Mouse (Mus musculus) thymus, adult 18-20 months (tissue): ENCODE data around the gene Tspan2.

Experiments used
- DNase-seq, 2 experiments: peaks; one replicate each; pipeline ENCODE4 v3.0.0; 2022; ENCODE audit warnings: mixed read lengths in 2 of 2

Gene Tspan2

DNA sequence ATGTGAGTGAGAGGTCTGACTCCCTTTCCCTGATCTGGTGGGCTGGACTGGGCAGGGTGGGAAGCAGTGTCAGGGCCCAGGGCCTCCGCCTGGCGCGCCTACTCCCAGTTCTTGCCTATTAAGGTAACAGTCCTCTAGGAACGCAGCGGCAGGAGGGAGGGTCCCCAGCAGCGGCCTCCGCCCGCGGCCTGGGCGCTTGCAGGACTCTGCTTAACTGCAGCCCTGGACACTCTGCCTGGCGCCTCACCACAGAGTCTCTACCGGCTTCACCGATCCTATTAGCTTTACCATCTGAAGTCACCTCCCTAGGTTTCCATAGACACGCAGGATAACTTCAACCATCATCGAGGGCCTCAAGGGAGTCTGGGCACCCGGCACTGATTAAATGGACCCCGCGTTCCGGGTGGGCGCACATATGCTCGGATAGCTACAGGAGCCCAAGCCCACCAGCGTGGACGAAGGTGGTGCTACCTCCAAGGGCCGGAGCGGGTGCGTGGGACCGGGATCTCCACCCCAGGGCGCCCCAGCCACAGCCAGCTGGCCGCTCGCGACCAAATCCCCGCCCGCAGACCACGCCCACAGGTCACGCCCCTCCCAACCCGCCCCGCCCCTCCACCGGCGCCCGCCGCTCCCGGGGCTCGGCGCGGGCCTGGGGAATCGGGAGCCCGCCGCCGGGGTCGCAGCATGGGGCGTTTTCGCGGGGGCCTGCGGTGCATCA is at the start of gene Tspan2:
TSS of gene Tspan2 (plus strand) at position 217 of the 718 bp plus-strand sequence.
- DNase-seq: peak; percentile 55 to 59

DNA sequence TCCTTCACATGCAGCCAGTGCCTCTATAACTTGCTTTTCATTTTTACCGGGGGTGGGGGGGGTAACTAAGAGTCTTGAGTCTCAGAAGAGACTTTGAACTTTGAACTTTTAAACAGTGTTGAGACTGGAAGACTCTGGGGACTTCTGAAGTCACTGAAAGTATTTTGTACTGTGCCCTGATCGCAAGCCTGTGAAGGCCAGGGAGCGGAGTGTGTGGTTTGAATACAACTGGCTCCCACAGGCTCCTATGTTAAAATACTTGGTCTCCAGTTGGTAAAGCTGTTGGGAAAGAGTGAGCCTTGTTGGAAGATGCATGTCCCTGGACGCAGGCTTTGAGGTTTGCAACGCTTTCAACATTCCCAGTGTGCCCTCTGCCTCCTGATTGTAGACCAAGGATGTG is 47.5 kb upstream of the Tspan2 start:
- DNase-seq: no peak

DNA sequence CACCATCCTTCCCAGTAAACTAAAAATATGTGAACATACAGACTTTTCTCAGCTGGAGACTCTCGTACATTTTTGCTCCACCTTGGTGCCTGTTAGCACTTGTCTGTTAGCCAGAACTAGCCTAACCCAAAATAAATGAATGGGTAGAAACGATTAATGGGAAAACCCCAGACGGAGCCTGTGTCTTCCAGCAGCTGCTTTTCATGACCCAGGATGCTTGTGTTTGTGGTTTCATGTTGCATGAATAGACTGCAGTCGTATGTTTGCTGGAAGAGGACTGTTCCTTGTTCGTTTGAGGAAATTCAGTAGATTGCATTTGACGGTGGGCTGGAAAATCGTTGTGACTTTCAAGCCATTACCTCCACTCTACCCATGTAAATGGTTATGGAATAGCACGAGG is 46.5 kb upstream of the Tspan2 start:
- DNase-seq: no peak

DNA sequence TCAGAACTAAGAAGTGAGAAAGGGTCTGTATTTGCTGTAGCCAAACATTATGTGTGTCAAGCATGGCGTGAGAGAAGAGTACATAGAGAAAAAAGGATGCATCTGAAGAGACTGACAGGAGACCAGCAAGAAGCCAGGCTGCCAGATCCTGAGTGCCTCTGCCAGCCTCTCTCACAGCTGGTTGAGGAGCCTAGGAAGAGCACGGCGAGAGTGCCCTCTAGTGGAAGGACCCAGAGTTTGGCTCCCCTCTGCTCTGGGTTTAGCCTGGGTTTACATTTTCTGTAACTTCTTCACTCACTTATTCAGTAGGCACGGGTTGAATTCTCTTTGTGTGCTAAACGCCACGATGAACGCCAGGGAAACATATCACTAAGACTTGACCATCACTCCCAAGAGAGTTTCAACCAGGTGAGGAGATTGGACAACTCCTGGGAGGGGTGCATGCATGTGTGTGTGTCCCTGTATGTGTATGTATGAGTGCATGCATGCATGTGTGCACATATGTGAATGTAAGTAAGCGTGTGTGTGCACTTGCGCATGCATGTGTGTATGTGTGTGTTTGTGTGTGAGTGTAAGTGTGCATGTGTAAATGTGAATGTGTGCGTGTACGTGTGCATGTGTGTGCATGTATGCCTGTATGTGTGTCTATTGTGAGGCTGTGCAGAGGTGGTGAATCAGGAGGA is 42.4 kb upstream of the Tspan2 start:
- no peak for DNase-seq

DNA sequence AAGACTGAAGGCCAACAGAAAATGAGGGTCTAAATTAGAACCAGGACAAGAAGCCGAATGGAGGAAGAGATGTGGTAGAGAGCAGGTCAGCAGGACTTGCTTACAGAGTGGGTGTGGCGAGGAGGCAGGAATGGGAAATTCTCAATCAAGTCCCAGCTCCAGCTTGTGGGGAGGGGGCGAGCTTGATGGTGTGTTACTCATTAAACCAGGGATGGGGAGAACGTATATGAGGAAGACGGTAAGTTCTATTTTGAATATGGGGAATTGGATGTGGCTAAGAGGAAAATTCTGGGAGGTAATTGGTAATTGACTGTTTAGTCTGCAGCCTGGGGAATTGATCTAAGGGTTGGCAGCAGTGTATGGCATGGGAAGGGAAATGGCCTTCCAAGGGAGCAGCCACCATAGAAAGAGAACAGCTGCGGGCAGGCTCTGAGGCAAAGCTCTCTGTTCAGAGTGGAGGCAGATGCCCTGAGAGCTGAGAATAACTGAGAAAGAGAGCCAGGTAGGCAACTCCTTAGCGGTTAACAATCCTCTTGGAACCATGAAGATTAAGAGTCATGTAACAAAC is 41.5 kb upstream of the Tspan2 start:
- DNase-seq: no peak

DNA sequence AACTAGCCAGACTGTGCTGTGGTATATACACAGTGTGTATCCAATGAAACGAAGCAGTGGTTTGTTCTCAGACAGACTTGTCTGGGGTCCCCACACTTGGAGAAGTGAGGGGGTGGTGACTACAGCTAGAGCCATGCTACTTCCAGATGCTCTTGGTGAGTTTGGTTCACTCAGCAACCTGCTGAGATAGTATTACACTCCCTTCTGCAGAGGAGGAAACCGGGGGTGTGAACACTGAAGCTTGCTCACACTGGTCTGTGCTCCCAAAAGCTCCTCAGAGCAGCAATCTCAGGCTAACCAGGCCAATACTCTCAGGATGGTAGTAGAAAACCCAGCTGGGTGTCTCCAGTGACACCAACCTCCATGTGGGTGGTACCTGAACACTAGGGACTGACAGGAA is 36.2 kb upstream of the Tspan2 start:
- no peak for DNase-seq

DNA sequence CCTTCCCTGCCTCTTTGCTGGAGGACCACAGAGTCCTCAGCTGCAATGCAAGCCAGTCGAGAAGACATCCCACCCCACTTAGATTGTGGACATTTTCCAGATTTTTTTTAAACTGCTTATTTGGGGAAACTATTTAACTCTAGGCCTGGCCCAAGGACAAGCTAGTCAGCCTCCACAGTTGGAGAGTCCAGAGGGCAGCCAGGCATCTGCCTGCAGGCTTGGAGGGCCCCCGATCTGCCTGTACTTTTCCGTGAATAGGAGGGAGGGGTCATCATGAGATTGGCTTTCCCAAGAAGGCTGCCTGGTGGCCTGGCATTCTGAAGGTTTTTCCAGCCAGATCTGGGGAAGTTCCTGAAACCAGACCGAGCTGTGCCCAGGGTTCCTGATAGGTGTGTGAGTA is 33.0 kb upstream of the Tspan2 start:
- DNase-seq: no peak

DNA sequence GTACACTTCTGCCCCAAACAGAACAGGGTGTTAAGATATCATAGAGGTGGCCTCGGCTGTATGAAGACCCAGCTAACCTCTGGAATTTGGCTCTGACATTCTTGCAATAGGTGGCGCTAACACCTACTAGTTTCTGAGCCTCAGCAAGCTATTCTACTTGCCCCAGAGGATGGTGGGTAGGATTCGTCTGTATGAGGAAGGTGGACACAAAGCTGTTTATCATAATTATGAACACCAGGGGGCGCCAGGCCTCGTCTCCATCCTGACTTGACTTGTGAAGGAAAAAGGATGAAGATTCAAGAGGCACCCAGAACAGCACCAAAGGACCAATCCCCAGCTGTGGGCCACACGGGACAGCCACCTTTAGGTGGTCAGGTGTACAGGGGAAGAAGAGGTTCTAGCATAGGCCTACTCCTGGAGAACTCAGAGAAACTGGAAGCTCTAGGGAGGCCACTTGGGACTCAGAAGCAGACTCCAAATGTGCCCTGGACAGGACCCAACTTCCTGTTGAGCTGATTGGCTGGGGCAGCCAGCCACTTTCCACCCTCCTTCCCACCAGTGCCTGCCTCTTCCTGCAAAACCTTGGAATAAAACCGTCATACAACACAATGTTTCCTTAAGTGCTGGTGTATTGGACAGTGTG is 32.3 kb upstream of the Tspan2 start:
- peak; percentile 55 to 73 for DNase-seq

DNA sequence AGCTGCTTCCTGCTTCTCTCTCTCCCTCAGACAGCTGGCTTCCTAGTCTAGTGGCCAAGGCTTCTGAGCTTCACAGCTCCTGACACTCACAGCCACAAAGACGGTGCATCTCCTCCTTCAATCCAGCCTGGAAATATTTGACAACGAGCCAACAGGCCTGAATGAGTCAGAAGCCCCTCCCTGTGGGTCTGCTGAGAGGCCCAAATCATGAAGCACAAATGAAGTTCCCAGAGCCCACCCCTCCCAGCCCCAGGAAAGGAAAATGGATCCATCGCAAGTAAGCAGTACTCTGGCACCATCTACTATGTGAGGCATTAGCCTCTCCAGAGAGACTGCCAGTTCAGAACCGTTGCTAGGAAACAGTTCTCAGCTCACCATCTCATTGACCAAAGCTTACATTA is 30.3 kb upstream of the Tspan2 start:
- no peak for DNase-seq

DNA sequence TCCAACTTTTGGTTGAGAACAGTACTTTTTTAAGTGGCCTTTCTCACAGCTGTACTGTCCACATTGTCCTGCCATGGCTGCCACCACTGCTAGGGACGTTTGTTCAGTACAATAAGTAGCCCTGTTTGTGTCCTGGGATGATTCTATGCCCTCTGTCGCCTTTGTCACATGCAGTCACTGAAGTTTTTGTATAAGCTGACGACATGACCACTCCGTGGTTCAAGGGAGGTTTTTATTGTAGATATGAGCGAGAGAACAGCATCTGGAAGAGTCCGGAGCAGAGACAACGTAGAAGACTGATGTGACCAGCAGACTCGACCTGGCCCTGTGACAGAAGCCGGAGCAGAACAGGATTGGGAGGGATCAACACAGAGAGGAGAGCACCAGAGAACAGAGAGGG is 25.7 kb upstream of the Tspan2 start:
- DNase-seq: no peak

DNA sequence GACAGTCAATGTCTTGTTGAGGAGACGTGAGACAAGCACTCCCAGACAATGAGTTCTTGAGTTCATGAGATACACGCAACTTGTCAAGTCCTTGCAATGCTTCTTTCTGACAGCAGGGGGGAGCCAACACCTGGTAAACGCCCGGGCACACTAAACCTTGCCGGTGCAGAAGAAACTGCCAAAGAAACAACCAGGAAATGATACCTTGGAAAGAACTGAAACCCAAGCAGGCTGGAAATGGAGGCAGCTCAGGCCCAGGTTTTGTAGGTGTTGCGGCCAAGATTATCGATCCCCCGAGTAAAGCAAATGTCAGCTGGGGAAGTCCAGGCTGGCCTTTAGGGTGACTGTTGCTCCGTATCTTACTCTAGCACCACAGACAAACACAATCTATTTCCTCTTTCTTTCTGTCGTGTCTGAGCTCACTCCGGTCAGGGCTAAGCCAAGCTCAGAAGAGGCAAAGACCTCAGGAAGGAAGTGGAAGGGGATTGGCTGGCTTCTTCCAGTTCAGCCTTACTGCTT is 19.2 kb upstream of the Tspan2 start:
- DNase-seq: peak; percentile 59 to 77

DNA sequence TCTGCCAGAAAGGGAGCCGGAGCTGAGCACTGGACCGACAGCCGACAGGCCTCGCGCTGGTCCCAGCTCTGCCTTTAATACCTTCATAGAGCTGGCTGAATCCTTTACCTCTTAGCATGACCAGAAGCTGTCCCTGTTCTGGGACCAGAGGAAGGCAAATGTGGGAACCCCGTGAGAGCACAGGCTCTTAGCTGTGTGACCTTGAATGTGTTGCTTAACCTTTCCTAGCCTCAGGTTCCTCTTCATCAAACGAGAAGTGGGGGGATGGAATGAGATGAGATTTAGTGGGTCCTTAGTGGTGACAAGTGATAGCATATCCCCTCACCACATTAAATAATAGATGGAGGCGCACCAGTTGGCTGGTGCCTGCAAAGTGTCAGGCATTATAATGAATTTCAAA is 18.5 kb upstream of the Tspan2 start:
- peak in 1 of 2 experiments; percentile 17 for DNase-seq

DNA sequence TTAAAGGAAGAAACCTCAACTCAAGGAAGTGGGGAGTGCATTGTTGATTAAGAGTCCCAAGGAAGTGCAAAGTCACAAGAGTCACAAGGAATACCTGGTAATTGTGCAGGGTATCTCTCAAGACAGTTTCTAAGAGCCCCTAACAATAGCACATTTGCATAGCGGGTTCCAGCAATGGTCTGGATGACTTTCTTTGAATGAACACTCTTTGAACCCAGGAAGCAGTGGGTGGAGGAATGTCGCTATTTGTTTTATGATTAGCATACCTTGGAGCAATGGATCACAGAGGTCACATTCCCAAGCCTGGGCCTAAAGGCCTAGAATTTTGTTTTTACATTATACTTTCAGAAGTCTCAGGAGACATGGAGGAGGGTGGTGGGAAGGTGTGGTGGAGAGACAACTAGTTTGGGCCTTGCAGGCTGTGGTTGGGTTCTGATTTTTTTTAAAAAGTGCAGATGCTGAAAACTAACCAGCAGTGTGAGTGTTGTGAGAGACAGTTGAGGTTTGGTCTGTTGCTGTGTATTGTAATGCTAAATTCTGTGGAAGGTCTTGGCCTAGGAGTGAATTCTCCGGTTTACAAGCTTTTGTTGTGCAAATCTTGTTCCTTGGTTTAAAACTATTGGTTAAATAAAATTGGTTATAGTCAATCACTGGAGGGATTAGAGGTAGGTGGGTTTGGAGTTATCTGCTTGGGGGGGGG is 16.6 kb upstream of the Tspan2 start:
- no peak for DNase-seq

DNA sequence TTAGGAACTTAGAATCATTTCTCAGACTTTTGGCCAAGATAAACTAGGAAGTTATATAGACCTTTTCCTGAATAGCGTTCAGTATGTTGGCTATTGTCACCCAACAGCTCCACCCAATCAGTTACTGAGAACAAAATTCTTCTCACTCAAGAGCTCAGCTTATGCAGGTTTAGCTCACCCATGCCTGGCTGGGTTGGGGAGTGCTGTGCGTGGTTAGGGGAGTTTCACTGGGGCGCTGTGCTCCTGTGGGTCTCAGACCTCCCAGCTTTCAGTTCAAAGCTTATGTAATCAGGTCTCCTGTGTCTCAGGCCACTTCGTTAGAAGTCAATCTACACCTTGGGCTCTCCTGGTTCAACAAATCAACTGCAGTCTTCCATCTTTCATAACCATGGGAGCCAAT is 11.2 kb upstream of the Tspan2 start:
- no peak for DNase-seq

DNA sequence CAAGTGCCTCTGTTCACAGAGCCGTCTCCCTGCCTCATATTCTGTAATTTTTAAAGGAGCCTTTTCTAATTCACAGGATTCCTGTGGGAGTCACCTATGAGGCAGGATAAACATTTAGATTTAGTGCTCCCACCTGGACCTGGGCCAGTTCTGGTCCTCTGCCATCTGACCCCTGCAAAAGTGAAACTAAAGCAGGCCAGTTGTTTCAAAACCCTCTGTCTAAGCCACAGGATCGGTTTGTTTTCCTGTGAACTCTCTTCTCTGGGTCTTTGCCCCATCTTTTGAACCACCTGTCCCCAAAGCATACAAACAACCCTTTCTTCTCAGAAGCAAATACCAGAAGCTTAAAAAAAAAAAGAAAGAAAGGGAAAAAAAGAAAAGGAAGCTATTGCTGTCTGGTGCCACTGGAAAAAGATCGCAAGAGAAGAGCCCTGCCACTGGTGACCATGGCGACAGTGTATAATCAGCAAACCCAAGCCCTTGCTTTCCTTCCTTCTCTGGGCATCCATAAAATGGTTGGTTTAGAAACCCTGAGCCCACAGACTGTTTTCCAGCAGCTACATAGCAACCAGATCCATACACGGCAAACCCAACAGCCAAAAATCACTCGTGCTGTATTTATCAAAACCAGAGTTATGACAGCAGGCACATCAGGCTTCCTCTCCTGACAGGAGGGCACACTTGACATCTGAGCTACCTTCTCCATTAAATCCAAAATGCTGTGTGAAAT is 10.3 kb upstream of the Tspan2 start:
- DNase-seq: peak in 1 of 2 experiments; percentile 19

DNA sequence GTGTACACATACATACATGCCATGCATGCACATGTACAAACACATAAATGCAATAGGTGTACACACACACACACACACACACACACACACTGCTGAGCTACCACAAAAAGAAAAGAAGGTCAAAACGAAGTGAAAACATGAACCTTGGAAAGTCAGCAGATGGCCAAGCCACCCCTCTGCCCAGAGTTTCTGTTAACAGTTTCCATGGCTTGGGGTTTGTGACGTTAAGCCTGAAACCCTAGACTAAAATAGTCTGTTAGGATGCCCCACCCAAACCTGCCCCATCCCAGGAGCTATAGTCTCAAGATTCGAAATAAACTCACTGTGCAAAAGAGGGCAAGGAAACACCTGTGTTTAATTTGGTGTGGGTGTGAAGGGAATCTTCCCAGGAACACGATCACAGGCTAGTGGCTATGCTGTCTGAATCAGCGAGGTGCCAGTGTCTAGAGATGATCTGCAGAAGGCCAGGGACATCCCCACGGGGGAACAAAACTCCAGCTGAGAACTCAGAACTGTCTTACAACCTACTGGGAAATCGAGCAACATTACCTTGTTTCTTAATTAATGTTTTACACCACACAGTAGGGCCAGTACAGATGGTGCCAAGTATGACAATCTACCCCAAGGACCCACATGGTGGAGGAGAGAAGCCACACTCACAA is 9.4 kb upstream of the Tspan2 start:
- DNase-seq: peak in 1 of 2 experiments; percentile 39

DNA sequence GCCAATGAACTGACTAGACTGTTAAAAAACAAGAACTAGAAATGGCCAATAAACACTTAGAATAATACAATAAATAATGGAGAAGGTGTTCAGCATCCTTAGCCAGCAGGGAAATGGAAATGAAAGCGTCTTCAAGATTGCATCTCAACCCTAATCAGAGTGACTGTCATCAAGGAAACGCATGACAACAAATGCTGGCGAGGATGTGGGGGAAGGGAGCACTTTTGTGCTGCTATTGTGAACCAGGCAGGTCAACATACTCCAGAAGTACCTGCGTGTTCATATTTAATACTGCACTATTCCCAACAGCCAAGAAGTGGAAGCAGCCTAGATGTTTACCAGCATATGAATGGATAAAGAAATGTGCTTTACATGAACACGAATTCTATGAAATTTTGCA is 4.9 kb upstream of the Tspan2 start:
- DNase-seq: no peak

DNA sequence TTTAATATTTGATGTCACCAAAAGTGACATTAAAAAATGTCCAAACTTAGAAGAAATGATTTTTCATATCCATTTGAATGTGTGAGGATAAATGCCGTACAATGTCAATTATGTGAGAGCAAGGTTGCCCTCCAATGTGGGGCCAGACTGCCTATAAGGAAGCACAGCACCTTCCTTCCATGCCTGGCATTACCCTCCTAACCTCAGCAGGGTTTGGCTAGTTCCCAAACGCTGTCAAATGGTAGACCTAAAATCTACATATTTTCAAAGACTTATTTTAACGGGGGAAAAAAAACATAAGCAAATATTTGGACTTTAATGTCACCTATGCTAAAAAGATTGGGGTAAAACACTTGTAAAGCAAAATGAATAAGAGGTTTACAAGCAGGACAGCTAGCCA is 3.2 kb upstream of the Tspan2 start:
- no peak for DNase-seq

DNA sequence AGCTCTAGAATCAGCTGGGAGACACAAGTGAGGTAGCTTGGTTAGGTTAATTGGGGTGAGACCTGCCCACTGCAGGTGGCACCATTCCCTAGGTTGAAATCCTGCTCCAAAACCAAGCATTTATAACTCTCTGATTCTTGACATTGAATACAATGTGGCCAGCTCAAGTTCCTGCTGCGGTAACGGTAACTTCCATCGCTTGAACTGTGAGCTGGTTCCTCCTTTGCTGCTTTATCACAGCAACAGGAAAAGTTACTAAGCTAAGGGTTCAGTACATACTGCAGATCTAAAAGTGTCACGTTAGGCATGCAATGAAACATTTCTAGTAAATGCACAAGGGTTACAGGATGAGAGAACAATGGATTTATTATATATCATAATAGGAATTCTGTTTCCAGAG is 1.7 kb upstream of the Tspan2 start:
- DNase-seq: no peak

DNA sequence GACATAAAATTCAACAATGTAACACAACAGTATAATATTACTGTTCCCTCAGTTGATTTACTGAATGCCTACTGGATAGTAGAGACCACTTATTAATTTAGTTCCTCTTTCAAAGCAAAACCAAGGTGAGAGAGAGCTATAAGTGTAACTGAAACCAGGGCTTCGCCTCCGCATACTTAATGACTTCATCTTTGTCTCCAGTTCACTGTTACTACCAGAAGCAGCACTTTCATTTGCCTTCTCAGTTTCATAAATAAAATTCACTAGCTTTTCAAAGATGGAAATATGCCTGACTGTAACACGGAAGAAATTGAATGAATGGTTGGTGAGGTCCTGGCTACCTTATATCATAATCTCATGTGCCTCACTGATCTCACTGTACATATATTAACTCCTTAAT is 1.3 kb upstream of the Tspan2 start:
- no peak for DNase-seq

DNA sequence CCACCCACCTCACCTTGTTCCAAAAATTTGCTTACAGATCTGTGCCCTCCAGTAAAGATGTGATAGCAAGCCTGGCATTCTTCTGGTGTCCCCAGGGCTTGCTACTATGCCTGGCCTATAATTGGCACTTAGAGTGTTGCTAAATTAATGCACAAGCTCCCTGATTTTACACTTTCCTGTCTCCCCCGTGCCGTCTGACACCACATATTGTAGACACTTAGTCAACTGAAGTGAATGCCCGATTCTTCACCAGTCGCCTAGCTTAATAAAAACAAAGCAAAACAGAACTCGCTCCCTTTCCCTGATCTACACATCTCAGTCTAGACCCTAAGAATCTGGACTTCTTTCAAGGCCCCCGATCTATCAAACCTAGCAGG is 405 bp upstream of the Tspan2 start:
- no peak for DNase-seq
